Mouse (Mus musculus) lung, postnatal 4 days (tissue): ENCODE results near the gene Olfr1191-ps1.
"Not testable (repeated sequence)": the region's sequence is repeated elsewhere in the genome, so short reads cannot be mapped to it uniquely, and the experiment has no call there.

Source experiments
- DNase-seq, 2 experiments: peaks; one replicate each; pipeline ENCODE4 v3.0.0; 2021

Olfr1191-ps1 gene

GRCm38 (mm10) chr2:88640242-88640641 lies at the start of gene Olfr1191-ps1:
TSS of gene Olfr1191-ps1 (plus strand) at chr2:88640542.
- DNase-seq = not testable (repeated sequence)

GRCm38 (mm10) chr2:88648209-88648608 lies 7.9 kb downstream of the Olfr1191-ps1 start, which contains the start of gene Olfr1192-ps1:
TSS of gene Olfr1192-ps1 (plus strand) at chr2:88648509.
- DNase-seq = no peak

- not testable (repeated sequence) for DNase-seq
Observed at GRCm38 (mm10) chr2:88675328-88675727, 35.0 kb downstream of the Olfr1191-ps1 start, which contains the start of gene Olfr1193. TSS of gene Olfr1193 (plus strand) at chr2:88675628.

DNA sequence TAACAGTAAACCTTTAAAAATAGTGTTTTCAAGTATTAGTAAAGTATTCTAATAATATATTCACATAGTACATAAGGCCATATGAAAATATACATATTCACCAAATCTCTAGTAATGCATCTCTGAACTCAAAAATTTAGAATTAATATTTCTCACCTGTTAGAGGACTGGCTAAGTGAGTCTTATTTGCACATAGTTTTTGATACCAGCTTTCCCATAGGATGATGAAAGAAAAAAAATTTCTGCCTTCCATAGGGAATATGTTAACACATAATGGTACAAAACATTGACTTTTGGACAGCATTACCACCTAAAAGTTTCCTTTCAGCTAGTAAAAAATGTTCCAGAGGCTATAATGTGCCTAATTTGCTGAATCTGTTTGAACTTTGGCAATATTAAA lies 48.7 kb downstream of the Olfr1191-ps1 start, which contains the start of gene Olfr1195:
Gene Olfr1195, minus strand, starts transcription at position 101 of the 400 bp plus-strand sequence.
- no peak for DNase-seq
